Mouse (Mus musculus) gastrocnemius, adult 2 months (tissue): ENCODE results near the gene Naga. TPM values are rescaled to one million over a fixed set of nuclear protein-coding genes. Genes with fewer than 3 reads are reported as not detected.

Experiments used
- DNase-seq: peaks from one replicate; pipeline ENCODE4 v3.0.0; 2022
- H3K27ac ChIP-seq: fragments of 200-600 bp; 2 replicates; pipeline ENCODE4 v1.8.1; 2022; ENCODE audit warnings: mild to moderate bottlenecking
- H3K4me3 ChIP-seq: fragments of 200-600 bp; 2 replicates; pipeline ENCODE4 v1.8.1; 2022; ENCODE audit warnings: mild to moderate bottlenecking, moderate library complexity
- CTCF ChIP-seq: fragments of 200-600 bp; IDR thresholded peaks from 2 replicates; pipeline ENCODE4 v1.8.1; 2022; ENCODE audit warnings: antibody characterized with exemption, mild to moderate bottlenecking, moderate library complexity
- intact Hi-C: fragments of 180-260 bp; cut with DNase I; formaldehyde crosslinking; loops from one replicate; pipeline ENCODE4 v1.15.1; 2025
- long read RNA-seq, 2 experiments: library from polyadenylated mRNA; stranded (forward); transcript quantifications; one replicate each; pipeline ENCODE4 v2.0.0; 2021
- total RNA-seq, 2 experiments: library from RNA; stranded (reverse); gene quantifications; 2 replicates each; pipeline ENCODE4 v1.2.3; 2021

Gene Naga
- total RNA-seq: 10 to 100 TPM; 10.5 to 10.9 TPM
- long read RNA-seq, experiment 1, transcript Naga-201 (10 exons, 1,913 nt): major isoform, 6 of 8 reads
- long read RNA-seq, experiment 1, partial matches to known transcripts: 0 of 8 reads
- long read RNA-seq, experiment 1, other reads (novel, unspliced or antisense): 2 of 8 reads
- long read RNA-seq, experiment 2, partial matches to known transcripts: 1 of 6 reads
- long read RNA-seq, experiment 2, other reads (novel, unspliced or antisense): 0 of 6 reads

- H3K27ac ChIP-seq: peak within 1 kb of the TSS; percentile 94
- intact Hi-C loops: loop anchor here (5.0 kb wide), 1 partner anchor 79 kb away; no protein-coding TSS in a partner anchor
- peak; percentile 98 for DNase-seq
- TF ChIP-seq CTCF: peak; percentile 18; the same call in 1 of the 2 replicates
- H3K4me3 ChIP-seq: peak within 1 kb of the TSS; percentile 87
Measured at GRCm38 (mm10) chr15:82338593-82339112, at the start of gene Naga, which contains the start of the genes Pheta2 and Smdt1. Gene Naga, minus strand, starts transcription at chr15:82338925. Gene Pheta2, plus strand, starts transcription at chr15:82338942. Gene Smdt1, plus strand, starts transcription at chr15:82338959.

- H3K27ac ChIP-seq: no peak overlapping the region
- TF ChIP-seq CTCF: no peak
- no peak for DNase-seq
- intact Hi-C loops: loop anchor here (5.0 kb wide), 1 partner anchor 408 kb away; no protein-coding TSS in a partner anchor
- no peak overlapping the region for H3K4me3 ChIP-seq
Measured at GRCm38 (mm10) chr15:82385729-82386128, 47.0 kb upstream of the Naga start.

GRCm38 (mm10) chr15:82382441-82382840 lies 43.7 kb upstream of the Naga start:
- Histone ChIP-seq H3K27ac (no peak overlapping the region), H3K4me3 (no peak overlapping the region)
- DNase-seq: no peak
- no peak for TF ChIP-seq CTCF
- intact Hi-C loops: no loop called here

GRCm38 (mm10) chr15:82380714-82381062 lies 42.0 kb upstream of the Naga start:
- intact Hi-C loops: loop anchor here (2.0 kb wide), 1 partner anchor 26 kb away; the partner anchor contains the start of gene Ndufa6
- TF ChIP-seq CTCF: no peak
- Histone ChIP-seq H3K4me3 (peak overlapping the region; percentile 88), H3K27ac (peak overlapping the region; percentile 83)
- no peak for DNase-seq

GRCm38 (mm10) chr15:82379871-82380713 lies 41.4 kb upstream of the Naga start, which contains the start of gene Cyp2d22:
Gene Cyp2d22, minus strand, starts transcription at chr15:82380260.
- Histone ChIP-seq H3K4me3 (peak within 1 kb of the TSS; percentile 88), H3K27ac (peak within 1 kb of the TSS; percentile 96)
- TF ChIP-seq CTCF: no peak
- DNase-seq: peak; percentile 80
- intact Hi-C loops: loop anchor here (2.0 kb wide), 1 partner anchor 25 kb away; the partner anchor contains the start of gene Ndufa6

GRCm38 (mm10) chr15:82379511-82379870 lies 40.8 kb upstream of the Naga start:
- intact Hi-C loops: no loop called here
- peak; percentile 35 for DNase-seq
- peak overlapping the region; percentile 88 for H3K4me3 ChIP-seq
- peak overlapping the region; percentile 96 for H3K27ac ChIP-seq
- TF ChIP-seq CTCF: no peak

GRCm38 (mm10) chr15:82378261-82379180 lies 39.8 kb upstream of the Naga start:
- DNase-seq: no peak
- peak overlapping the region; percentile 96 for H3K27ac ChIP-seq
- TF ChIP-seq CTCF: no peak
- peak overlapping the region; percentile 88 for H3K4me3 ChIP-seq
- intact Hi-C loops: no loop called here

- DNase-seq: no peak
- no peak for TF ChIP-seq CTCF
- intact Hi-C loops: no loop called here
- Histone ChIP-seq H3K27ac (peak overlapping the region; percentile 96), H3K4me3 (peak overlapping the region; percentile 88)
Measured at GRCm38 (mm10) chr15:82377701-82378100, 39.0 kb upstream of the Naga start.

GRCm38 (mm10) chr15:82376393-82377138 lies 37.8 kb upstream of the Naga start:
- peak; percentile 75 for DNase-seq
- peak overlapping the region; percentile 88 for H3K4me3 ChIP-seq
- H3K27ac ChIP-seq: peak overlapping the region; percentile 96
- intact Hi-C loops: no loop called here
- TF ChIP-seq CTCF: no peak

GRCm38 (mm10) chr15:82375855-82376254 lies 37.1 kb upstream of the Naga start:
- no peak for TF ChIP-seq CTCF
- no peak for DNase-seq
- intact Hi-C loops: no loop called here
- Histone ChIP-seq H3K27ac (peak overlapping the region; percentile 96), H3K4me3 (peak overlapping the region; percentile 55)

- no peak for TF ChIP-seq CTCF
- no peak for DNase-seq
- H3K4me3 ChIP-seq: no peak overlapping the region
- peak overlapping the region; percentile 24; the same call in 1 of the 2 replicates for H3K27ac ChIP-seq
- intact Hi-C loops: no loop called here
Measured at GRCm38 (mm10) chr15:82374437-82374836, 35.7 kb upstream of the Naga start.
